Mouse (Mus musculus) frontal cortex, adult 2 months (tissue): ENCODE measurements at regions not wholly inside any gene's neighbourhood (a gene's known extent, or its start where the extent isn't known, plus 50 kb on each side); places are given as distances from the start of the nearest gene placed in this dataset.

ENCODE experiments used
- DNase-seq, 2 experiments: peaks; one replicate each; pipeline ENCODE4 v3.0.0; 2022; ENCODE audit warnings: low spot score in 1 of 2; ENCODE audit errors: extremely low spot score in 1 of 2

DNA sequence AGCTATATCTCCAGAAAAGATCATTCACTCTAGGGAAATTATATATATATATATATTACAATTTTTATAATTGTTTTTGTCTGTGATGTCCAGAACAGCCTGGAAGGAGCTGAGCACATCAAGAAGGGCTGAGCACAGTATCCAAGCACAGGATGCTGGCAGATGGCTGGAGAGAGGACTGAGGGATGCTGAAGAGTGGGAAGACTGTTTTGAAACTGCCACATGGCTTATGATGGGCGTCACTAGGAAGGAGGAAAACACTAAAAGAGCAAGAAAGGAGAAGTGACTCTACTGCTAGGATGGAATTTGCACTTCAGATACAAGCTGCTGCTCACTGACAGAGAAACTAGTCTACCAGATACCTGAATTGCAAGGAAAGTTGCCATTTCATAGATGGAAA lies 50.4 kb upstream of the Atg10 start:
- peak; percentile 50 to 66 for DNase-seq

DNA sequence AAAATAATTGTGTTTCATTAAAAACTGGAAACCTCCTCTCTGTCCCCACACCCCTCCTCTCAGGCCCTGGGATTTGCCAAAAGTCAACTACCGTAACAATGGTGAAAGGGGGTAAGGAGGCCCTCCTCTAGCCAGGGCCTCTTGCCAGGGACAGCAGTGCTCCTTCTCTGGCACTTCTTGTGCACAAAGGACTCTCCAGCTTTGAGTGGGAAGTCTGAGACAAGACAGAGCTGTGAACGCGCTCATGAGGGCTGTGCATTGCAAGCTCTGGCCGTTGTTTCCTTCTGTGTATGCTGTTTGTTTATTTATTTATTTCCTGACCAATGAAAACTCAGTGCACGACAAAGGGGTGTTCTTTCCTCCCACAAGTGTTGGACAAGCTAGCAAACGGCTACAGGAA lies 50.8 kb upstream of the Atg10 start:
- peak in 1 of 2 experiments; percentile 19 for DNase-seq

DNA sequence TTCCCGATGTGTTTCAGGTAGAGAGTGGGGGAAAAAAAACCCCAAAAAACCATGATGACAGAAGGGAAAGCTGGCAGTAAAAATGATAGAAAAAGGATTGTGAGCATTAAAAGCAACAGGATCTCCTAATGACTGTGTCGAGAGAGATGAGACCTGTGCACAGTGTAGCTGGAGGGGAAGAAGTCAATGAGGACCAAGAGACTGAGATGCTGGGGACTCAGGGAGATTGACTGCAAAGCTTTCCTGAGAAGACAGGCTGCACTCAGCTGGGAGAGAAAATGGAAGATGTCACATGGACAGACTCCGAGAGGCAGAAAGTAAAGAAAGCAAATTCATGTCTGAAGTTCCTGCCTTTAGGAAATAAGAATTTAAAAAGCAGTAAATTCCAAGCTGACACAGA lies 55.7 kb upstream of the Atg10 start:
- no peak for DNase-seq

DNA sequence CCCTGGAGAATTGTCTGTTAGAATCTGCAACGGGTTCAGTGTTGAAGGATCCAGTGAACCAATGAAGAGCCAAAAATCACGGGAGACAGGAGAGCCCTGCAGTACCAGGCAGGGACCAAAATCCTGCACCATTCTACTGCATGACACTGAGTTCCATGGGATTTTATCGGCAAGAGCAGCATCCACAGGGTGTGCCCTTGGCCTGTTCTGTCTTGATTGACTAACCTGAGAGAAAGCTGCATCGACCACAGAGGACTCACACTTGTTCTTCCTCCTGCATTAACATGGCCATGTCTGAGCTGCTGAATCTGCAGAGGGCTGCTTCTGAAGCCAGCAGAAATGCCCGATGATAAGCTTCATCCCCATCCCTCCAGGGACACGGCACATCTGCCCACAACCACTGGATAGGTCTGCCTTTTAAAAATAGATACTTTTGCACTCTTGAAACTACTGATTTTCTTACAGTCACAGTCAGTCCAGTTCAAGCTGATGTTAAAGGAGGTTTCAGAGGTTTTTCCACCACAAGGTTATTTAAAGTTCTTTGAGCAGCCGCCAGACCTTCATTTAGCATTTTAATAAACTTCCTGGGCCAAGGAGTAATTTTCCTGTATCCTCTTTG lies 71.9 kb upstream of the Atg10 start:
- no peak for DNase-seq

DNA sequence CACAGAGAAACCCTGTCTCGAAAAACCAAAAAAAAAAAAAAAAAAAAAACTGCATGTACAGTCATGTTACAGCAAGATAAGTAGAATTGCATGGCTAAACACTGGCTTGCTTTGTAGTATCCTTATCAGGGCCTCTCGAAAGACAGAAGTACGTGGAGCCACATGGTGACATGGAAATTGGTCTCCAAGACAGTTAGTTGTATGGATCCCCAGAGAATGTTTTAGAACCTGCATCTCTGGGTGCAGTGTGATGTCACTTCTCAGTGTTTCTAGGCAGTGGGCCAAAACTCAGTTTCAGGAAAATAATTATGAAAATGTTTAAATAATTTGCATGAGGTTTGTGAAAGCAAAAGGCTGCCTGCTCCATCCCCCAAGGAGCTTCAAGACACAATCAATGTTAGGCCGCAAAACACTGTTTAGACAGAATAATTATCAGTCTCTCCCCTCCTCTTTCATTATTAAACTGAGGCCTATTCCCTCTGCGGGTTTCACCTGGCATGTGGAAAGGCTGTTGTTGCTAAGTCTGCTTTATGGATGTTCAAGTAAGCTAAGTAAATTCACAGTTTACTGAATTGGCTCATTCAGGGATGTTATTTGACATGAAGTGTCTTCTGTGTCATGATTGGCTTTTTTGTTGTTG lies 72.9 kb upstream of the Atg10 start:
- DNase-seq, result no peak

DNA sequence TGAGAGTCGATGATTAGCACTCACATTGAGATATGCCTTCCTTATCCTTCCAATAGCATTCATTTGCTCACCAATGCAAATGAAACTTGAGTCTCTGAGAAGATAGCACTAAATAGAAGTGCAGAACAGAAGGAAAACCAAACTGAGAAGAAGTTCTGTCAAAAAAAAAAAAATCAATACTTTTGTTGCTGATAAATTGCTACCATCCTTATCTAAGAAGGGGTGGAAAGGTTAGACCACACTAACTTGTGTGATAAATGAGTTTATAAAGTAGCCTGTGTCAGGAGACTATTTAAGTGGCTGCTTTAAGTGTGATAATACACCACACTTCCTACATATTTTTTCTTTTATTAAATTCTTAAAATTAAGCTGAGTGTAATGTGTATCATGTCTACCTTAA lies 78.1 kb upstream of the Atg10 start:
- no peak for DNase-seq

DNA sequence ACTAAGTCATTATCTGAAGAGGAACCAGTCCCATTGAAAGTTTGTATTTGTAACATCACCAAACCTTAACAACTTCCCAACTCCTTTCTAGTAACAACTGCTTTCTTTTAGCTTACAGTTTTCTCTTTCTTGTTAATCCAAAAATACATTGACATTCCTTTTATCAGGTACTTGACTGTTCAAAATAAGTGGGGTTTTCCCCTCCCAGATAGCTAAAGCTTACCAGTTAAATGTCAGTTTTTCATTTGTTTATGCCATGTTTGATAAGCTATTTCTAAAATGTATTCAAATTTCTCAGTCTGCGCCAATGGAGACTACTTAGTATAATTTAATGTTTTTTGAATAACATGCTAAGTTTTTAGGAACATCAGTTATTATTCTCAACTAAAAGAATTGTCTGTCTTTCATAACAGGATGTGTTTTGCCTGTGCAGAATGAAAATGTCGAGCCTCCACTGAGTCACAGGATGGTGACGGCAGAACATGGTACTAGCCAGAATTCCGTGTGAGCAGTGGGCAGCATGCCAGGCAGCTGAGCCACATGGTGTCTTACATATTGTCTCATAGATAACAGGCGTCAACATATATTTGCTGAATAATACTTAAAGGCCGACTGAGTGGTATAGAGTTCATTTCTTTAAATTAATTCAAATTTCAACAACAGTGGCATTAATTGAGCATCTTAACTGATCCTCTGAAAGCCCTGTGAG lies 82.1 kb upstream of the Atg10 start:
- DNase-seq, result peak in 1 of 2 experiments; percentile 44

DNA sequence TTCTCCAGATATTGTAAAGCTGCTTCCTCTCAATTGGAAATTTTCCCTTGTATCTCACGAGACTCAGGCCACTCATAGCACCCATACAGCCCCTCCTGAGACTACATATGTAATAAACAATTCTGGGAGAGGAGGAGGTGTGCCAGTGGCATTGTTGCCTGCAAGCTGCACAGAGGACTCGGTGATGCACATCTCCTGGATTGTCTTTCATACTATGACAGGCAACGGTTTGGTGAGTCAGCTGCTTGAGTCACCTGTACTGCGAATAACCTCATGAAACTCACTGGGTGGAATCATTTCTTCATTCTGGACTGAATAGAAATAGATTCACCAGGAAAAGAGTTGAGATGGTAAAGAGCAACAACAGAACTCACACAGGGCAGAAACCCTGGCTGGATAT lies 82.8 kb upstream of the Atg10 start:
- DNase-seq, result peak in 1 of 2 experiments; percentile 4

DNA sequence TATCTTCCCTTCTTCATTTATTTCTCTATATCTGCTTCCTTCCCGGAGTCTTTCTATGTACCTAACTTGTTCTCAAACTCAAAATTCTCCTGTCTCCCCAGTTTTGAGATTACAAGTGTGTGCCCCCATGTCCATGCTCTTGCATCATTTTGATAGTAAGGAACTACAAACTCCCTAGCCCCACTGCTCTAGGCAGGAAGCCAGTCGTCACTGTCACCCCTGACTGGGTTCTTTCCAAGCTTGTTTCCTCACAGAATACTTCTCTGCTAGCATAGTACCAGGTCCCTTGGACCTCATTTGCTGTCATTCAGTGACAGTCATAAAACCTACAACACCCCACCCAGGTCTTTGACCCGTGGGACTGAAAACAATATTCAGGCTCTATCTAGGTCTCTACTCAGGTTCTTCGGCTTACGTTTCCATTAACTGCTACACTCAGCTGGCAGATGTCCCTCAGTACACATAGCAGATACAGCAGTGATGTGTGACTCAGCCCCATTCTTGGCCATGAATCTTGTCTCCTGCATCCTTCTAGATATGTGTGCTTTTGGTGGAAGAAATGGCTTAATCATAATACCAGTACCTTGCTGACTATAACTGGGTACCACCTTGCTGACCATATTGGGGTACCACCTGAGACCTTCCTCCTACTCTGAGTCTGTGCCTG lies 89.3 kb upstream of the Atg10 start:
- no peak for DNase-seq

DNA sequence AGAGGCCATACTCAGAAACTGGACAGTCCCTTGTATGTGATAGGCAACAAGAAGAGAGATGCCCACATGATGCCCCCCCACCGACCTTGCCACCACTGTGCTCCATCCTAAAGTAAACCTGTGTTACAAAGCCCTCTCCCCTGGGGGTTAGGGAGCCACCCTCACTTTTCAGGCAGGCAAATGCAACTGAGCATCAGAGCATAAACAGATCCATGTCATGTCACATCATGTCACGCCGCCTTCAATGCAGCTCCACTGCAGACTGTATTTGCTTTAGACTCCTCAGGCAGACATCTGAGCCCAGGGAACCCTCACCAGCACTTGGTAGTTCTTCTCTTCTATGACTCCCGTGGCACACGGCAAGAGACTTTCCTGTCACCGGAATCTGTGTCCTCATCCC lies 98.6 kb upstream of the Atg10 start:
- DNase-seq, result no peak

DNA sequence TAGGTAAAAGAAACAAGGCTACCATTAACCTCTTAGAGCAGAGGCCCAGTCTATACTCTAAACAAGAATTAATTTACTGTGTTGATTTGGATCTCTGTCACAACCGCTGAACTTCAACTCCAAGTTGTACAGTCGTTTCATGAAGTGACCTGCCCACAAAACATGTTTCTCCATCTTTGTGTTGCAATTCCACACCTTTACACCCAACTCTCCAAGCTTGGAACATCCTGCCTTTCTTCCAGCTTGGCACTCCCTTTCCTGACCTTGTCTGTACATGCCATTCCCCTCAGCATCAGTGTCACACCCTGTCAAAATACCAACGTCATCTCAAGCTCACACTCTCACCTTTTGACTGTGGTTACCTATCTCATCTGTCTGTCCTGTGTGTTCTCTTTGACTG lies 103.1 kb upstream of the Atg10 start:
- no peak for DNase-seq

DNA sequence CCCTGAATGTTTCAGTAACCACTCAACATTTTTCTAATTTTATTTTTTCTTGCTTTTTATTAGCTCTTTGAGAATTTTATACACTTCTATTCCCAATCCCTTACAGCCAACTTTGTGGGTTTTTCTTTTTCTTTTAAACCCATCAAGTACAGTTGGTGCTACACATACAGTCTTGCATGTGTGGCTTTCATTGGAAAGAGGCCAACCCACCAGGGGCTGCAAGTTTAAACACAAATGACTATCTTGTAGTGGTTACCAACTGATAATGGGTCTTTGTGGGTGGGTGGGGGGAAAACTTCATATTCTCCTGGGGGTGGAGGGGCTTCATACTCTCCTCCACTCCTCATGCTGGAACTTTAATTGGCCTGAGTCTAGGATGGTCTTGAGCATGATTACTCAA lies 110.5 kb upstream of the Atg10 start:
- DNase-seq, result no peak

DNA sequence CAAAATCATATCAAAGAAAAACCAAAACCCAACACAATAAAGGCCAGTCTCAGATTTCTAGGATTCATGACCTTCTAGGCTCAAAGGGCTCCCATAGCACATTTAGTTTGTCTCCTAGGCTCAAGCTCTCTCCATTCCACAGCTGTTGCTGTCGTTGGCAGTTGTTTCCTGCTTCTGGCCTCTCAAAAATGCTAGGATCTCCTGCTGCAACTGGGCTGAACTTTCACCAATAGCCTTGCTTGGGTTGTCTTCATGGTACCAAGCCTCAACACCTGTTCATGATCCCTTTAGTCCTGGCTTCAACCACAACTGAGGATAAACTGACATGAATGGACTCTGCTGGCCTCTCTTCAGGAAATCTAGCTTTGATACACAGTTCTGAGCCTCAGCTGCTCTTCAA lies 115.9 kb upstream of the Ssbp2 start:
- DNase-seq, result no peak

DNA sequence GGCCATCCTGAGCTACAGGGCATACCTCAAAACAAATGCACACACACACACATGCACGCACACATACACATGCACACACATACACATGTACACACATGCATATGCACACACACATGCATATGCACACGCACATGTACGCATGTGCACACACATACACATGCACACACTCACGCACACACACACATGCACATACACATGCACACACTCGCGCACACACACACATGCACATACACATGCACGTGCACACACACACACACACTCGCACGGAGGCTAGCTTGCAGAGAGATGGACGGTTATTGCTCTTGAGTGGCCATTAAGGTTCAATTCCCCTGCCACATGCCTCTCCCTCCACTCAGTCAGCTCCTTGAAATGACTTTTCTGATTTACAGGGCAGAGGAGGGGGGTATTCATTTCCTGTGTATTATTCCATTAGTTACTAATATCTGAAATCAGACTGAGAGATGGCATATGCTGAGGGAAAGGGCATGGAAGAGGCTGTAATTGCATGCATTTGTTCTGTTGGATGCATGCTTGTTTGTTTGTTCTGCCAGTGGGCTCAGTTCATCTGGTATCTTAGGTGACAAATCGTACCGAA lies 111.5 kb upstream of the Ssbp2 start:
- no peak for DNase-seq

DNA sequence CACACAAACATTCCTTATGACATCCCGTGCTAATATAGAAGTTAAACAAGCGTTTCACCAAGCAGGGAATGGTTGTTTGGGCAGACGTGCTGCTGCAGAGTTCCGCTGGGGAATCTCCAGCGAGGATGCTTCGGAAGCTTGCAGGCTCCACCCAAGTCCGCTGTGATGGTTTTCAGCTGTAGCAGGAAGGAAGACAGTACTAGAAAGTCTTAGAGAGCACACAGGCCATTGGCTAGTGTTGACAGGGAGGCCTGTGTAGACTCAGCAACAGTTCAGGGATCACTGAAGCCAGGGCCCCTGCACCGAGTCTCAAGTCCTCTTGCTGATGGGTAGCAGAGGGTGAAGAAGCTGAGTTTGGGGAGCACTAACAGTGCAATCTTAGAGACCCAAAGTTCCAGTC lies 107.8 kb upstream of the Ssbp2 start:
- DNase-seq, result no peak

DNA sequence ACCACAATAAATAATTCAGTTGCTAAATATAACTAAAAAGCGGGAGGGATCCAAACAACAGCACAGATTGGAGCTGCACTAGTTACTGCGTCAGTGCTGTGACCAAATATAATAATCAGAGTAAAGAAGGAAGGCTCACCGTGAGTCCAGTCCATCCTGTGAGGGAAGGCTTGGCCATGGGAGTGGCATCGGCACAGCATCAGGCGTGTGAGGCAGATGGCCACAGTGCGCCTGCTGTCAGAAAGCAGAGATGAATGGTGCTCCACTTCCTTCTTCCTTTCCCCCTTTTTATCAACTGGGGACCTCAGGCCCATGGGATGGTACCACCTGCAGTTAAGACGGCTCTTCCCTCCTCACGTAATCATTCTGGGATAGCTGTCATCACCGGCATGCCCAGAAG lies 103.6 kb upstream of the Ssbp2 start:
- no peak for DNase-seq

DNA sequence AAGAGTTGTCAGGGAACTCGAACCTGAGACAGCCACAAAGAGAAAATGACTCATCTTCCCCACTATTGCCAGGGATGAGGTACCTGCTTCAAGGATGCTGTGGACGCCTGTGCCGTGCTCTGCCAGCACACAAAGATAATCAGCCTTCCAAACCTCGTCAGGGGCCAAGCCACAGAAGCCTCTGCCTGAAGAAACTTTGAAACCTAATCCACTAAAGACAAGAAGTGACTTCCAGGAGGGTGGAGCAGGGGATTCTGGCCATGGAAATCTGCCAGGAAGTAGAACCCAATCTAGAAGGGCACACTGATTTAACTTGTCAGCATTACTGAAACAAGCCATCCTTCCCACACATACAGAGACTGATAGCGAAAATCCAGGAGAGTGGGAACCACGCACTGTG lies 100.0 kb upstream of the Ssbp2 start:
- no peak for DNase-seq

DNA sequence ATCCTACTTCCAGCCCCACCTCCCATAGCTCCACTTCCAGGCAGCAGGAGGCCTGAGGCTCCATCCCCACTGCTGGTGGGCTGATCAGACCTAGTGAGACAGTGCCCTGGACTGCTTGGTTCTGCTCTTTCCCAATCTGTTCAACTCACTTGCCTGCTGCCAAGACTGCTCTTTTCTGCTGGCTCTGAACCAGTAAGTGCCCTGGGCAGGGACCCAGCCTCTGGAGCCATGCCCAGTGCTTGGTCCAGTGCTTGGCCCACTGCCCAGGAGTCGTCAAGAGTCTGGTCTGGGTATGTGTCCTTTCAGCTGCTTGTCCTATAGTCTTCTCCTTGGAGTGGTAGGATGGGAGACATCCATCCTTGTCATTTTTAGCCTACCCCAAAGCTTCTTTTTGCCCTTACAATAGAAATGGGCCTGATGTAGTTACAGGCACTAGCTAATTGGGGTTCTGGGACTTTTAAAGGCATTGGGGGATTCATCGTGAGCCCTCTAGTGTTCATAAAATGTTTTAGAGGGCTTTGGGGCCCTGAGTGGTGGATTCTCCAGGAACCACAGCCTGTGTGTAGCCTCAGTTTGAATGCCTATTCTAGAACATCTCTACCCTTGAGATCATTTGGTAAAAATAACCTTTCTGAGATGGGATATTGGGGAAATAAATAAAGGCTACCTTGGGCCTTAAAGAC lies 94.7 kb upstream of the Ssbp2 start:
- DNase-seq, result peak; percentile 61 to 89

DNA sequence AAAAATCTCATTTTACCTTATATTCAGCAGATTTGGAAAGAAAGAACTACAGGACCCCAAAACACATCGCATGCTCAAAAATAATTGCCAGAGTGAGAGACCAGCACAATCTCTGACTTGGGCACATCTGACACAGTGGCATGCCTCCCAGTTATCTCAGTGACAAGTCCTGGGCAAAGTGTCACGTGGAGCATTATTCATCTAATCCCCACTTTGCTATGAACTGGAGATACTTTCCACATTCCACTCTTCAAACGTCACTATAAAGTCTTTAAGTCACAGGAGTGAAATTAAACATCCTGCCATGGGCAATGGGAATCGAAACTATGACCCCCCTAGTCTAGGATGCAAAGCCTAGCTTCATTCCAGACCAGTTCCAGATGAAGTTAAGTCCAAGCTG lies 93.5 kb upstream of the Ssbp2 start:
- DNase-seq, result no peak

DNA sequence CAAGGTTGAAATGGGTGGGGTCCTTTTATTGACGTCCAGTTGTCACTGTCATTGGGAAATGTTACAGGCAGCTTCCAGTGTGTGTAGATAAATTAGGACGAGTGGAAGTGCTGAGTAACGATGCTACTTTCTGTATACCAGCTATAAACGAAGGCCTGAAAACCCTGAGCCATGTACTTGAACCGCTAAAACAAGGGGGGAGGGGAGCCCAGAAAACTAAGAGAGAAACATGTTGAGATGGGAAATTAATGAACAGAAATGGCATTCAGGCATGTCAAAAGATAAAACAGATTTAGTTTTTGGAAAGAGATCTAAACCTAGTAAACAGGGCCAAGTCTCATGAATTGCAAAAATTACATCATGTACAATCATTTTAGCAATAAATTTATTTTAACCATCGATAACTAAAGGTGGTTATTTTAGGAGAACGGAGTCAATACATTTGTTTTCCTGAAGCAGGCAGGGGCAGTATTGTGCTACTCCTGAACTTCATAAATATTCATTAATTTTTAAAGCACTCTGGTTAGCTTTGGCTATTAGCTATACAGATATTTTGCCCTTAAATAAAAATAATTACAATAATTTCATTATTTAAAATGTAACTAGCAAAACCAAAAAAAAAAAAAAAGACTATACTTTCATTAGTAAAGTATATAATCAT lies 92.1 kb upstream of the Ssbp2 start:
- no peak for DNase-seq
